Mouse (Mus musculus): ENCODE data around the gene Coro1a. TPM values are rescaled to one million over a fixed set of nuclear protein-coding genes. Genes with fewer than 3 reads are reported as not detected.

The Coro1a gene
- 1,000 to 10,000 TPM; 1,849 to 1,913 TPM for total RNA-seq (2023)

GRCm38 (mm10) chr7:126707442-126708174, at the start of gene Coro1a:
Coro1a (minus strand) TSS chr7:126707787.

DNA sequence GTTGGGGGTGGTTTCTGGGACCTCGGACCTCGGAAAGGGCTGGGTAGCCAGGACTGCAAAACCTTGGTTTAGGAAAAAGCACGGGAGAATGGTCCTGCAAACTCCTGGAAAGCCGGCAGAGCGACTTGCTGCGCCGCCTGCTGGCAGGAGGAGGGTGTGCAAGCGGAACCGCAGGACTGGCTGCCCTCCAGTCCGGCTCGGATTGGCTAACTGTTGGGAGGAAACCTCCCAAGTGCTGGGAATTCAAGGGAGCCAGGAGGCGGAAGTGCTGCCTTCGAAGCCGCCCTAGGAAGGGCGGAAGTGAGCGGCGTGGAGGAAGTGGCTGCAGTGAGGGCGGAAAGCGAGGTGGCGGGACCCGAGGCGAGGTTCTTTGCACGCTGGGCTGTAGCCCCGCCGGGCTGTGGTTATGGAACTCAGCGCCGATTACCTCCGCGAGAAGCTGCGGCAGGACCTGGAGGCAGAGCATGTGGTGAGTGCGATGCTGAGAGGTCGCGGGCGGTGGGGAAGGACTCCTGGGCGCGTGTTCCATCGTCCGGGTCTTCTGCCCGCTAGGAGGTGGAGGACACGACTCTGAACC, 11.9 kb downstream of the Coro1a start, which contains the start of gene Slx1b:
Gene Slx1b (minus strand): TSS at position 154 of the 577 bp plus-strand sequence.

DNA sequence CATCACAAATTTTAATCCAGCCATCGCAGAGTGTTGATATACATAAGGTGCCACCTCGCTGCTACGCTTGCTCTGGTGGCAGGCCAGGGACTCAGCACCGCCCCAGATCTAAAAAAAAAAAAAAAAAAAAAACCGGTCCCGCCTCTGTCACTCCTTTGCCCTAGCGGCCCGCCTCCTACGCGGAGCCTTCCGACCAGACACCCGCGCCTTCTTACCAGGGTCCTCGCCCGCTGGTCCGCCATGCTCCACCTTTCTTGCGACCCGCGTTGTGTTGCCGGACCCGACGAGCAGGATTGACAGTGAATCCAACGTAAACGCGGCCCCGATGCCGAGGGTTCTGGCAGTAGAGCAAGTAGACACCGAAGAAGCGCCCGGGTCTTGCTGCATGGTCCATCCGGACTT, 12.4 kb downstream of the Coro1a start, which contains the start of gene Bola2:
Gene Bola2 (plus strand): TSS at position 192 of the 402 bp plus-strand sequence.

GRCm38 (mm10) chr7:126676207-126676606, 31.4 kb downstream of the Coro1a start, which contains the start of gene Sult1a1:
Sult1a1 (minus strand) TSS chr7:126676432.

Other genes with a start within 250 kb of the Coro1a start
- gene Atp2a1, start 244.7 kb downstream of the Coro1a start, total RNA-seq (2023): 1 to 10 TPM in 1 of 2 experiments, under 1 TPM in 1; 0.87 to 1.1 TPM
- gene Sh2b1, start 232.4 kb downstream of the Coro1a start, total RNA-seq (2023): 10 to 100 TPM; 45.4 to 49.2 TPM
- 10 to 100 TPM; 25.0 to 34.9 TPM for gene Tufm, start 220.4 kb downstream of the Coro1a start, total RNA-seq (2023)
- 100 to 1,000 TPM; 126 to 139 TPM for gene Atxn2l, start 204.3 kb downstream of the Coro1a start, total RNA-seq (2023)
- 100 to 1,000 TPM in 1 of 2 experiments, 10 to 100 TPM in 1; 86.1 to 101 TPM for gene Eif3c, start 141.4 kb downstream of the Coro1a start, total RNA-seq (2023)
- gene Apobr, start 122.8 kb downstream of the Coro1a start, total RNA-seq (2023): 100 to 1,000 TPM; 164 to 190 TPM
- gene Cln3, start 122.0 kb downstream of the Coro1a start, total RNA-seq (2023): 100 to 1,000 TPM; 322 to 350 TPM
- gene Il27, start 112.8 kb downstream of the Coro1a start, total RNA-seq (2023): 1 to 10 TPM; 4.2 to 4.7 TPM
- 10 to 100 TPM in 1 of 2 experiments, 1 to 10 TPM in 1; 8.4 to 13.6 TPM for gene Nupr1, start 76.9 kb downstream of the Coro1a start, total RNA-seq (2023)
- 10 to 100 TPM; 21.3 to 28.0 TPM for gene Sgf29, start 58.5 kb downstream of the Coro1a start, total RNA-seq (2023)
- 1 to 10 TPM in 1 of 2 experiments, under 1 TPM in 1; 0.68 to 1.4 TPM for gene Sult1a1, start 31.4 kb downstream of the Coro1a start, total RNA-seq (2023)
- 10 to 100 TPM; 42.8 to 66.2 TPM for gene Bola2, start 12.4 kb downstream of the Coro1a start, total RNA-seq (2023)
- gene Slx1b, start 12.0 kb downstream of the Coro1a start, total RNA-seq (2023): 10 to 100 TPM in 1 of 2 experiments, 1 to 10 TPM in 1; 8.0 to 10.3 TPM
- gene Mapk3, start 51.8 kb upstream of the Coro1a start, total RNA-seq (2023): 100 to 1,000 TPM; 256 to 270 TPM
- 10 to 100 TPM; 27.6 to 27.7 TPM for gene Gdpd3, start 58.5 kb upstream of the Coro1a start, total RNA-seq (2023)
- 100 to 1,000 TPM; 259 to 299 TPM for gene Ypel3, start 69.2 kb upstream of the Coro1a start, total RNA-seq (2023)
- gene Tbx6, start 73.7 kb upstream of the Coro1a start, total RNA-seq (2023): 1 to 10 TPM; 6.4 to 6.9 TPM
- 100 to 1,000 TPM; 230 to 231 TPM for gene Ppp4c, start 84.7 kb upstream of the Coro1a start, total RNA-seq (2023)
- gene Fam57b, start 89.9 kb upstream of the Coro1a start, total RNA-seq (2023): not detected
- gene 4930451I11Rik, start 123.9 kb upstream of the Coro1a start, total RNA-seq (2023): not detected
- not detected for gene Doc2a, start 139.6 kb upstream of the Coro1a start, total RNA-seq (2023)
- gene Hirip3, start 154.2 kb upstream of the Coro1a start, total RNA-seq (2023): 10 to 100 TPM; 35.2 to 41.1 TPM
- 10 to 100 TPM; 47.1 to 51.6 TPM for gene Ino80e, start 154.6 kb upstream of the Coro1a start, total RNA-seq (2023)
- 10 to 100 TPM; 60.5 to 65.1 TPM for gene Taok2, start 176.9 kb upstream of the Coro1a start, total RNA-seq (2023)
- gene Tmem219, start 215.1 kb upstream of the Coro1a start, total RNA-seq (2023): 10 to 100 TPM; 43.6 to 45.3 TPM
- gene Kctd13, start 221.1 kb upstream of the Coro1a start, total RNA-seq (2023): 10 to 100 TPM; 19.0 to 20.9 TPM
- not detected for gene Asphd1, start 241.8 kb upstream of the Coro1a start, total RNA-seq (2023)
- 1 to 10 TPM; 1.7 to 1.9 TPM for gene Sez6l2, start 242.8 kb upstream of the Coro1a start, total RNA-seq (2023)

Data from neutrophil, adult 59 days (primary cell).